Mouse (Mus musculus): ENCODE results near the gene Scube1. TPM values are rescaled to one million over a fixed set of nuclear protein-coding genes. Genes with fewer than 3 reads are reported as not detected.

Scube1 gene
- polyA plus RNA-seq, 1 experiment = 19.3 TPM

- H3K27me3 ChIP-seq (ENCODE audit: control insufficient read depth, insufficient read depth, low read length) = no peaks in the 10 kb centered on the region
Observed at GRCm38 (mm10) chr15:83709889-83710774, 14.7 kb downstream of the Scube1 start.

GRCm38 (mm10) chr15:83706528-83707199, 18.2 kb downstream of the Scube1 start:
- 56% methylated on average over 10 of the region's 10 CpGs for WGBS
- Histone ChIP-seq H3K27me3 (ENCODE audit: control insufficient read depth, insufficient read depth, low read length) (no peaks in the 10 kb centered on the region), H3K4me1 (ENCODE audit: control insufficient read depth, insufficient read depth, insufficient read length, low read length) (peaks cover 2% of the 10 kb centered on the region; the same call in 1 of the 2 replicates), H3K27ac (ENCODE audit: insufficient read depth, low read depth, low read length) (no peak overlapping the region), H3K36me3 (ENCODE audit: control insufficient read depth, insufficient read depth, low read length) (no peaks in the 10 kb centered on the region), H3K4me3 (ENCODE audit: low read depth, low read length) (no peak overlapping the region)
- no peak for TF ChIP-seq POLR2A (IDR thresholded peaks at IDR 0.05; ENCODE audit: low read depth, low read length)
- no peak for TF ChIP-seq CTCF (IDR thresholded peaks at IDR 0.05; ENCODE audit: extremely low read depth, insufficient read length, insufficient replicate concordance, low read depth, low read length)

More at GRCm38 (mm10) chr15:83709889-83710774, 14.7 kb downstream of the Scube1 start:
- H3K4me1 ChIP-seq (ENCODE audit: control insufficient read depth, insufficient read depth, insufficient read length, low read length) = no peaks in the 10 kb centered on the region
- H3K36me3 ChIP-seq (ENCODE audit: control insufficient read depth, insufficient read depth, low read length) = no peaks in the 10 kb centered on the region
- no peak overlapping the region for H3K27ac ChIP-seq (ENCODE audit: insufficient read depth, low read depth, low read length)
- 51% methylated on average over 23 of the region's 23 CpGs for WGBS
- no peak for TF ChIP-seq POLR2A (IDR thresholded peaks at IDR 0.05; ENCODE audit: low read depth, low read length)
- TF ChIP-seq CTCF (IDR thresholded peaks at IDR 0.05; ENCODE audit: extremely low read depth, insufficient read length, insufficient replicate concordance, low read depth, low read length) = no peak
- H3K4me3 ChIP-seq (ENCODE audit: low read depth, low read length) = no peak overlapping the region

- Histone ChIP-seq H3K27ac (ENCODE audit: insufficient read depth, low read depth, low read length) (no peak overlapping the region), H3K4me1 (ENCODE audit: control insufficient read depth, insufficient read depth, insufficient read length, low read length) (peaks cover 2% of the 10 kb centered on the region; the same call in 1 of the 2 replicates), H3K36me3 (ENCODE audit: control insufficient read depth, insufficient read depth, low read length) (no peaks in the 10 kb centered on the region), H3K4me3 (ENCODE audit: low read depth, low read length) (no peak overlapping the region), H3K27me3 (ENCODE audit: control insufficient read depth, insufficient read depth, low read length) (no peaks in the 10 kb centered on the region)
- WGBS = 76% methylated on average over 13 of the region's 13 CpGs
- TF ChIP-seq CTCF (IDR thresholded peaks at IDR 0.05; ENCODE audit: extremely low read depth, insufficient read length, insufficient replicate concordance, low read depth, low read length) (no peak), POLR2A (IDR thresholded peaks at IDR 0.05; ENCODE audit: low read depth, low read length) (no peak)
Observed at GRCm38 (mm10) chr15:83700593-83700923, 24.3 kb downstream of the Scube1 start.

- H3K4me3 ChIP-seq (ENCODE audit: low read depth, low read length) = no peak overlapping the region
- H3K27me3 ChIP-seq (ENCODE audit: control insufficient read depth, insufficient read depth, low read length) = no peaks in the 10 kb centered on the region
- TF ChIP-seq POLR2A (IDR thresholded peaks at IDR 0.05; ENCODE audit: low read depth, low read length) (no peak), CTCF (IDR thresholded peaks at IDR 0.05; ENCODE audit: extremely low read depth, insufficient read length, insufficient replicate concordance, low read depth, low read length) (no peak)
- H3K27ac ChIP-seq (ENCODE audit: insufficient read depth, low read depth, low read length) = no peak overlapping the region
- peaks cover 2% of the 10 kb centered on the region; the same call in 1 of the 2 replicates for H3K4me1 ChIP-seq (ENCODE audit: control insufficient read depth, insufficient read depth, insufficient read length, low read length)
- no peaks in the 10 kb centered on the region for H3K36me3 ChIP-seq (ENCODE audit: control insufficient read depth, insufficient read depth, low read length)
- WGBS = 66% methylated on average over 11 of the region's 11 CpGs
Observed at GRCm38 (mm10) chr15:83699834-83700592, 24.8 kb downstream of the Scube1 start.

GRCm38 (mm10) chr15:83699132-83699833, 25.5 kb downstream of the Scube1 start:
- TF ChIP-seq POLR2A (IDR thresholded peaks at IDR 0.05; ENCODE audit: low read depth, low read length) = no peak
- no peak for TF ChIP-seq CTCF (IDR thresholded peaks at IDR 0.05; ENCODE audit: extremely low read depth, insufficient read length, insufficient replicate concordance, low read depth, low read length)
- 72% methylated on average over 20 of the region's 20 CpGs for WGBS
- Histone ChIP-seq H3K4me3 (ENCODE audit: low read depth, low read length) (no peak overlapping the region), H3K27me3 (ENCODE audit: control insufficient read depth, insufficient read depth, low read length) (no peaks in the 10 kb centered on the region), H3K36me3 (ENCODE audit: control insufficient read depth, insufficient read depth, low read length) (no peaks in the 10 kb centered on the region), H3K4me1 (ENCODE audit: control insufficient read depth, insufficient read depth, insufficient read length, low read length) (peaks cover 2% of the 10 kb centered on the region; the same call in 1 of the 2 replicates), H3K27ac (ENCODE audit: insufficient read depth, low read depth, low read length) (no peak overlapping the region)

GRCm38 (mm10) chr15:83696681-83697381, 28.0 kb downstream of the Scube1 start:
- H3K27me3 ChIP-seq (ENCODE audit: control insufficient read depth, insufficient read depth, low read length) = no peaks in the 10 kb centered on the region
- TF ChIP-seq CTCF (IDR thresholded peaks at IDR 0.05; ENCODE audit: extremely low read depth, insufficient read length, insufficient replicate concordance, low read depth, low read length) (no peak), POLR2A (IDR thresholded peaks at IDR 0.05; ENCODE audit: low read depth, low read length) (no peak)
- no peaks in the 10 kb centered on the region for H3K4me1 ChIP-seq (ENCODE audit: control insufficient read depth, insufficient read depth, insufficient read length, low read length)
- no peaks in the 10 kb centered on the region for H3K36me3 ChIP-seq (ENCODE audit: control insufficient read depth, insufficient read depth, low read length)
- H3K27ac ChIP-seq (ENCODE audit: insufficient read depth, low read depth, low read length) = no peak overlapping the region
- 56% methylated on average over 14 of the region's 14 CpGs for WGBS
- no peak overlapping the region for H3K4me3 ChIP-seq (ENCODE audit: low read depth, low read length)
